Mouse (Mus musculus) adrenal gland, adult 2 months (tissue): ENCODE measurements at regions not wholly inside any gene's neighbourhood (a gene's known extent, or its start where the extent isn't known, plus 50 kb on each side); places are given as distances from the start of the nearest gene placed in this dataset.
"Not testable (repeated sequence)": the region's sequence is repeated elsewhere in the genome, so short reads cannot be mapped to it uniquely, and the experiment has no call there.

Source experiments
- DNase-seq: peaks from one replicate; pipeline ENCODE4 v3.0.0; 2021

DNA sequence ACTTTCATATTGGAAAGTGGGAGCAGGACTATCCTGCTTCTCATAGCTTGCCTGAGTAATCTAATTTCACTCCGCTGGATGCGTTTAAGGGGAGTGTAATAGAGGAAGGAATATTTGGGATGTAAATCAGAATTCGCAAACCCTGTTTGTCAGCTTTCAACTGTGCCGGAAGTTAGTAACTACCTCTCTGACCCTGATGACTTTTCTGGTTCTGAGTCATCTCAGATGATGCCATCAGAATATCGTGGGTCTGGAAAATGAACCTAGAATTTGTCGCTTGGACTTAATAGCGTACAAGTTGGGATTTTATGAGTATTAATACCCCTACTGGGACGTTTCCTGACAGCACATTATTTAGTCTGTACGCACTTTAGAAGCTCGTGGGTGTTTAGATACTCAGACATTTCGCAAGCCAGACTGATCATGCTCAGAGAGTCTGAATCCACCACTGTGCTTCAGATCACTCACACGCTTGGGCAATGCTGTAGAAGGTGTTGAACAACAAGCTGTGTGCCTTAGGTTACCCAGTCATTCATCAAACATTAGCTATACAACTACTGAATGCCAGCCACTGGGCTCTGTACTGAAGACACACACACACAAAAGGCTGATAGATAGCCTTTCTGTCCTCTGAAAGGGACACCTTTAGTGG is 131.1 kb downstream of the Phlda1 start:
- no peak for DNase-seq

DNA sequence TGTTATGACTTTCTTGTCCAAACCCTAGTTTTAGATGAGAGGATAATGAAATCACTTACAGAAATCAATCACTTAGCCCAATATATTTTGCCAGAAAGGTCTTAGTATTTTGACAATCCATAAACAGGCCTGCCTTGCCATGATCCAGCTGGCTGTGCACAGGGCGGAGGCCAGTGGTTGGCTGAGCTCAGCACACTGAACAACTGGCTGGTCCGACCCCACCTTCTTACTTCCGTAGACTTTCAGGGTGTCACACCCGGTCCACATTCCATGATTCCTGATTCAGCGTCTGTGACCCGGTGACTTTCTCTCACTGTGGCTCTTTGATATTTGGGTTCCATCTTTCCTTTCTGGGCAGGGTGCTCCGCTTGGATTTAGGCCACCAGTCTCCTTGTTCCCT is 133.8 kb downstream of the Phlda1 start:
- no peak for DNase-seq

DNA sequence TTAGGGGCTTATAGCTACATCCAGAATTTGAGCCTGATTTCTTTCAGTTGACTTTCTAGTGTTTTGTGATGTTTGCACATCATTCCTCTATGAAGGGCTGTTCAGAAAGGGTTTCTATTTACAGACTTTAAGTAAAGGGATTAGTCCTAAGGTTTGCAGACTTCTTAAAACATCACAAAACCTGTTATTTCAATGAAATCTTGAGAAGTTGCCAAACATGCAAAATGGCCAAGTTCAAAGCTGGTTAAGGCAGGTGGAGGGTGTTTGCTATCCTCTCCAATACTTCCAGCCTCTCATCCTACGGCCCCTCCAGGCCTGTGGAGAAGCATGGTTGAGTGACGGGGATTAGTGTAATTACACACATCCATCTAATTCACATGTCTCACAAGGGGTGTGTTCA is 136.6 kb downstream of the Phlda1 start:
- no peak for DNase-seq

DNA sequence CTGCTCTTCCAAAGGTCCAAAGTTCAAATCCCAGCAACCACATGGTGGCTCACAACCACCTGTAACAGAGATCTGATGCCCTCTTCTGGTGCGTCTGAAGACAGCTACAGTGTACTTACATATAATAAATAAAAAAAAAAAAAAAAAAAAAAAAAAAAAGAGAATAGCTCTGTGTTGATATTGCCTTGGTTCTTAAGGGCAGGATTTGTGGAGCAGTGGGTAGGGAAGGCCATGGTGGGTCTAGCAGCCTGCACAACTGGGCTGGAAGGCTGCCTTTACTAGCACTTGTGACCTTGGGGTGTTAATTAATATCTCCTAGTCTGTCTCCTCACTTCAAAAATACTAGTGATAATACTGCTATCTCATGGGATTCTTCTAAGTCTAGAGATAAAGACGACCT is 147.7 kb downstream of the Phlda1 start:
- not testable (repeated sequence) for DNase-seq

DNA sequence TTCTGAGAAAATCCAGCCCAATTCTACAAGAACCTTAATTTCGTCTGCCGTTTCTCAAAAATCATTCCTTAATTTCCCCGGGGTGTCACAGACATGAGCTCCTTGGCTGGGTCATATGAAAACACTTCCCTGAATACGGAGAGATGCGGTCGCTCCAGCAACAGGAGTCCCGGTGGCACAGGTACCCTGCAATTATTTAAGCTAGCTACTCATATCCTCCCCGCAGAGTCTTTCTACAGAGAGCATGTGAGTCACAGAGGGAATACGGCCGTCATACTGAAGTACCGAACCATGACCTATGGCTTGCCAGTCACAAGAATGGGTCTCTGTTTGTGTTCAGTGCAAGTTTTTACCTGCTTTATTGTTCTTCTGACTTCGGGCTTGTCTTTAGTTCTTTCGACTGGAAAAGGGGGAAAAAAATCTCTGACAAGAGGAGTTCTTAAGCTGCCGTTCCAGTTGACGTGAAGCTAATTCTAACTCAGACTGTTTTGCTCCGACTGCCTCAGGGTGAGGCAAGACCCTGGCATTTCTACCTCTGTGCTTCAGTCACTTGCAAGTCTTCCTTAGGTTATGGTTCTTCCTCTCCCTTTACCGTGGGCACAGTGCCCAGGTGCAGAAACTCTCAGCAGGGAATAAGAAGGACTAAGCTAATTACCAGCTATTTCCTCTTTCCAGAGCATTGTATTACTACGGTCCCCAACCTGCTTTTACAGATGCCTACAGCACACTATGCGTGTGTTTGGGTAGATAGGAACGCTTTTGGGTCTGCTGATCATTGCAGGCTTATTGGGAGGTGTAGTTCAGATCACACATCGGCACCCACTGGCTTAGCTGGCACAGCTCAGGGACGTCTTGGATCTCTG is 148.5 kb downstream of the Phlda1 start:
- DNase-seq, result no peak

DNA sequence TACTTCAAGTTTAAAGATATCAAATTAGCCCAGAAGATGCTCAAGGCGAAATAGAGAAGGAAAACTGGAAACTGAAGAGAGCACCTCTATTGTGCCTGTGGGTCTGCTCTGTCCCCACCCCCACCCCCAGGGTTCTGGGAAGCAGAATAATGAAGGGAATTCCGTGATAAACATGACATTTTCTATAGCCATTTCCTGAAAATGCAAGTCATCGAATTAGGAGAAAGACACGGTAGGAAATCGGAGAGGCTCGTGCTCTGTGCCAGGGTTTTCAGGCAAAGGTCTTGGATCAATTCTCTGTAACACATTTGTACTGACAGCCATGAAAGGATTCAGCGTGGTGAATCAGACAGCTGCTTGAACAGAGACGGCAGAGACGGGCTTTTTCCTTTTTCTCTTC is 152.7 kb downstream of the Phlda1 start:
- DNase-seq, result no peak

DNA sequence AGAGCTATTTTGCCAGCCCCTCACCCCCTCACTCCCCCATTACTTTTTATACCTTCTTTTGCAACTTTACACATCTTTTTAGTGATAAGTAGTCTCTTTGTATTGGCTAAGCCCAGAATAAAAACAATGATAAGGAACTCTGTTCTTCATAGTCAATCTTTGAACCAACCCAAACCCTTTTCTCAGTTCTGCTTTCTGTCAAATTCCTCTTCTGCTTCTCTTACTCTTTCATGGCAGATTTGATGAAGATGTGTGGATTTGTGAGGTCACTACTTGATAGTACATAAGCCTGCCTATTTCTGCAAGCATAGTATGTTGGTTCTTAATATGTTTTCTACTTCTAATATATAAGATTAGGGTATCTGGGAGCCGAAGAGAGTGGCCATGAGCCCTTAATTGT is 156.6 kb downstream of the Phlda1 start:
- no peak for DNase-seq

DNA sequence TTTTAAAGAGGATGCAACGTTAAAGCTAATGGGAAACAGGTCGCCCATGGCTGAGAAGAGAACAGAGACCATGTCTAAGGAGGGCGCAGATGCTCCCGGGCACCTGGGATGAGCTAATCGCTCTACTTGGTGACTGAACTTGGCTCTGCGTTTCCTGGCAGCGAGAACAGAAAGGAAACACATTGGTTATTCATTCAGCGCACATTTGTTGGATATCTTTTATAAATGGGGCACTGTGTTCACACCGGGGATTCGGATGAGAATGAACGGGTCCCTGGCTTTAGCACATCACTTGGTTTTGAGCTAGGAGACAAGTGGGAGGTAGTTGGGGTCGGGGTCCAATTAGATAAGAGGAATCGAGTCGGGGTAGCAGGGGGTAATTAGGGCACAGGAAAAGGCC is 159.7 kb downstream of the Phlda1 start:
- DNase-seq, result no peak

DNA sequence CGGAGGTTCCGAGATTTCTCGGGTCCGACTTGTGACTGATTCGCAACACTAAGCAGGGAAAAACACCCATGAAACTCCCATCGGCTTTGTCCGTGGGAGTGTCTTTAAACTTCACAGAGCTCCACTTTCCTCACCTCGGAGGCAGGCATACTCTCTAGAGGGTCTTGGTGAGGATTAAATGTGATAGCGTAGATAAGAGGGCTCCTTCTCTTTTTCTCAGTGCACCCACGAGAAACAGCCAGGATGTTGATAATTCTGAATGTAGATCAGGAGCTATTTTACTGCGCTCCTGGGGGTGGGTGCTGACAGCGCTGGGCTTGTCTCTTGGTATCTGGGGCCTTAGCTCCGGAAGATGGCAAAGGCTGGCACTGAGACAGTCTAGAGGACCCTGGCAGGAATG is 160.9 kb downstream of the Phlda1 start:
- DNase-seq, result no peak

DNA sequence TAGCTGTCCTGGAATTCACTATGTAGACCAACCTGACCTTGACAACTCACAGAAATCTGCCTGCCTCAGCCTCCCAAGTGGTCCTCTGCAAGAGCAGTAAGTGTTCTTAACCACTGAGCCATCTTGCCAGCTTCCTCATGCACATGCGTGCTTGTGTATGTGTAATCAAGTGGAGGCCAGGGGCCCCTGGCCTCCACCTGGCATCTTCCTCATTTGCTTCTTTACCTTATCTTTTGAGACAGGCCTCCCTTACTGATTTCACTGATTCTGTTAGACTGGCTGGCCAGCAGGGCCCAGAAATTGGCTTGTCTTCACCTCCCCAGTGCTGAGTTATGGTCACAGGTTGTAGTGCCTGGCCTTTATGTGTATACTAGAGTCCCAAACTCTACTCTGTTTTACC is 162.6 kb downstream of the Phlda1 start:
- no peak for DNase-seq

DNA sequence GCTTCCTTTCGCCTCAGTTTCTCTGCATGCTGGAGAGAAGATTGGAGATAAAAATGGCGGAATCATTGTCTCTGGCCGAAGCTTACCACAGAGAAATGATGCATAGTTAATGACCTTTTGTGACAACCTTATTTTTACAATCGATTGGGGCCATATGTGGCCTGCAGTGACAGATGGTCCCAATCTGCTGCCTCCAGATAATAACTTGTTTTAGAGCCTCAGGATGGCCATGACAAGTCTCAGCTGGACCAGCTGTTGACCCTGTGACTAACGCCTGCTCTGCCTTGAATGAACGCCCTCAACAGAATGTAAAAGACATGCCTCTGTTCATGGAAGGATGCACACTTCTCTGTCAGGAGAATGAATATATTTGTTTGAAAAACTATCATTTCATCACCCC is 163.6 kb downstream of the Phlda1 start:
- no peak for DNase-seq

DNA sequence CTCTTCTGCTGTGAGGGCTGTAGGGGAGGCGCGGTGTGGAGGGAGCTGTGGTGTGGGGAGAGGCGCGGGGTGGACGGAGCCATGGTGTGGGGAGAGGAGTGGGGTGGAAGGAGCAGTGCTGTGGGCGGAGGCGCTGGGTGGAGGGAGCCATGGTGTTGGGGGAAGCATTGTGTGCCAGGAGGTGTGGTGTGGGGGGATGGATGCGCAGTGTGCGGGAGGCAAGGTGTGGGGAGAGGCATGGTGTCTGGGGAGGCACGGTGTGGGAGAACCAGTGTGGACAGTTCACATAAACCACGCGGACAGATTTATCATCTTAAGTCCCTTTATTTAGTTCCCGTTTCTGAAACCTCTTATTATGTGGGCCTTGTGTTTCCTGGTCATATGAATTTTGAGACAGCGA is 164.6 kb downstream of the Phlda1 start:
- DNase-seq, result no peak

DNA sequence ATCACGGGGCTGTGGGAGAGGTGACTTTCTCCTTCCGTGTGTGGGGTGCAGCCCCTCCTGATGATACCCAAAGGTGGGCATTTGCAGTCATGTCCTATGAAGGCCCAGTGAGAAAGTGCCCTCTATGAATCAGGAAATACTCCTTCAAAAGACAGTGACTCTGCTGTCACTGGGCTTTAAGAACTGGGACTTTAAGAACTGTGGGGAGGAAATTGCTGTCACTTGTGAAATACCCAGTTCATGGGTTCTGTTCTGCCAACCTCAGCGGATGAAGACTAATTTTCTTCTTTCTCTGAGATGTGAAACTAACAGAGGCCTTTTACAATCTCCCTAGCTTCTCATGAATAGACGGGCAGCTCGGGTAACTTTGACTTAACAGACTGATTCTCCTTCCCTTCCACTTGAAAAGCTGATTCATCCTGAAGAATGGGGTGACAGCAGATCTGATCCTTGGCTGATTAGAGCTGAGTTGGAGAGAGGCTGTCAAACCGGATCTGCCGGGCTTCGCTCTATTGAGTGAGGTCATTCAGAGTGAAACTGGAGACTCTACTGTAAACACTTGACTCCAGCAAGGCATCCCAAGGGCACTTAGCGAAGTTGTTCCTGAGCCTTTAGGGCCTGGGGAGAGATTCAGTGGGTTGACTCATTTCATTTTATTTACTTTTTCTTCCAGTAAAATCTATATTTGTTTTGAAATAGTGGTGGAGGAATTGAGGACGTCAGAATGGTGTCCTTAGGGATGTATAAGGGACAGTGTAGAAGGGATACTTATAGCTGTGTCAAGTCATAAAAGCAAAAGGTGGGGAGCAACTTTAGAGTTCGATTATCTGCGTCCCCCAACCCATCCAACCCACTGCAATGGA is 166.6 kb downstream of the Phlda1 start:
- peak; percentile 45 for DNase-seq

DNA sequence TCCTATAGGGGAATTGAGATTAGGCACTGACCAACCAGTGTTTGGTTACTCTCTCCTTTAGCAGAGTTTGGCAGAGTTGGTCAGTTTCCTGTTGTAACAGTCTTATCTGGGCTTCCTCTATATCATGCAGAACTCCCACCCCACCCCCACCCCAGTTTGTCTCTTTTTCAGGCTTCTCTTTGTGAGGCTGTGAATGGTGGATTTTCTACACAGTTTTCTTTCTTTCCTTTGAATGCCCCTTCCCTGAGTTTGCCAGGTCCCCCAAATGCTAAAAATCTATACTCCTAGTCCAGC is 167.2 kb downstream of the Phlda1 start:
- DNase-seq, result no peak

DNA sequence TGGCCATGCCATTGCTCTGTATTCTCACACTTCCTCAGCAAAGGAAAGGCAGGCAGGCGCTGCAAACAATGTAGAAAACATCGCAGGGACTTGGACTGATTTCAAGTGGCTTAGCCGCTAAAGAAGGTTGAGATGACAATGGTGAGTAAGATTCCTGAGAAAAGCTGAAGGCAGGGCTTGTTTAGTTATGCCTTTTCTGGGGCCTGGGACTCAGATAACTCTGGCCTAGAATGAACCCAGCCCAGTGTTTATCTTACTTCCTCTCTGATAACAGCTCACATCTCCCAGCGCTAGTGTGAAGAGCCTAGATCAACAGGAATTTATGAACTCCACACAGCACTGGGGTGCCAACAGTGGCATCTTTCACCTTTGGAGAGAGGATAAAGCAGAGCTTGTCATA is 170.2 kb downstream of the Phlda1 start:
- DNase-seq, result no peak

DNA sequence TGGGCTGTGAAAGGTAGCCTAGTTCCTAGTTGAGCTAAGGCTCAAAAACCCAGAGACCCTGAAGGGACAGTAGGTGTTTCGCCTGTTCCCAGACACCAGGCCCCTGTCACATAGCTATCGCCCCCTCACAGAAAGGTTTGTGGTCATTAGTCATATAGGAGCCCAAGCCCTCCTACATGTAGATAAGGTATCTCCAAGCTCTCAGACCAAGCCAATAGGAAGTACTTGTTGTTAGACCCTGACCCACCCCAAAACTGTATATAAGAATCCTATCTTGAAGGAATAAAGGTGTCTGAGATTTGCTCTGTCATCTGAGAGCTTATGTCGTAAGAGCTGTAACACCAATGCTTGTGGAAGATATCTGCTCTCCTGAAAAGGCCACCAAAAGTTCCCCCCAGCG is 174.8 kb downstream of the Phlda1 start:
- no peak for DNase-seq

DNA sequence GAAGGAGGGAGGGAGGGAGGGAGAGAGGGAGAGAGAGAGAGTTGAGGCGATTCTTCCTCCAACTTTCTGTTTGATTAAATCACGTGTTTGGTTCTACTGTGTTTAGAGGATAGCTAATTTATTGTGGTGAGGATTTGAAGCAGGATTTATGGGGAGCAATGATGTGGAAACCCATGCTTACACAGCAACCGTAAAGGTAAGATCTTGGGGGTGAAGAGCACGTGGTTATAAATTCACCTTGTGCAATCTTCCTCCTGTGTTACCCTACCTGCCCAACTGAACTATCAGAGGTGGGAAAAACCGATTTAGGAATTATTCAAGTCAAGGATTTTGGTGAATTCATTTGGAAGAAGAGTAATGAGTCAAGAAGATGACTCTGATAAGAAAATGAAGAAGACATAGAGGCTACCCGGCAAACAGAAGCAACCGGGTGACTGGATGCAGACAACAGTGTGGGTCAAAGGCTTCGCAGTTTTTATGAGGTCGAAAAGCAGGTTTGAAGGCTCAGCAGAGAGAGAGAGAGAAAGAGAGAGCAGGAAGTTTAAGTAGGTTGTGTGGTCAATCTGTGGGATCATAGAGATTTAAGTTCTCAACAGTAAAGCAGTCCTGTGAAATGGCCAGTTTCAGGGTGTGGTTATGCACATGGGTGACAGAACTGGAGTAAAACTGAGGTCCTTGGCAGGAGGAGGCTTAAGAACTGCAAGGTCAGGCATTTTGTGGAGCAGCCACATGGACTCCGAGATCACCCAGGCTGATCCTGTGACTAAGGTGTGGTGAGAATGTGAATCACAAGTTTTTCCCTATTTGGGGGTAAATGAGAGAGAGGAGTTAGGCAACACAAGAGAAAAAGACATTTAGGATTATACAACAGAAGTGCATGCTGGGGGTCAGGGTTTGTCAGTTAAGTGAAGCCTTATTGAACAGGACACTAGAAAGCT is 178.6 kb downstream of the Phlda1 start:
- no peak for DNase-seq

DNA sequence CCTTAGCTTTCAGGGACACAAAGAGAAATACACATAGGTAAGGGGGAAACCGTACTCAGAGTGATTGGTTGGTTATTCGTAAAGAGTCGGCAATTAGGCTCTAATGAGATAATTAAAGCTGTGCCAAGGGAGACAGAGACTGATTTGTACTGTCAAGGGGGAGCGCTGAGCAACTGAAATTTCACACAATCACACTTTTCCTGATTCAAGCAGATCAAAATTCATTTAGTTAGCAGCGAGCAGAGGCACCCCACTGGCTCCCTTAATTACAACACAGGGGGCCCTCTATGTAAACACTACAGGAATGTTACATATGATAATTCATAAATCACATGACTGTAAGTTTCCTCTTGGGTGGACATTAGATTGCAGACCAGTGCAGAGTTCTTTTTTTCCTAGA is 180.5 kb downstream of the Phlda1 start:
- no peak for DNase-seq

DNA sequence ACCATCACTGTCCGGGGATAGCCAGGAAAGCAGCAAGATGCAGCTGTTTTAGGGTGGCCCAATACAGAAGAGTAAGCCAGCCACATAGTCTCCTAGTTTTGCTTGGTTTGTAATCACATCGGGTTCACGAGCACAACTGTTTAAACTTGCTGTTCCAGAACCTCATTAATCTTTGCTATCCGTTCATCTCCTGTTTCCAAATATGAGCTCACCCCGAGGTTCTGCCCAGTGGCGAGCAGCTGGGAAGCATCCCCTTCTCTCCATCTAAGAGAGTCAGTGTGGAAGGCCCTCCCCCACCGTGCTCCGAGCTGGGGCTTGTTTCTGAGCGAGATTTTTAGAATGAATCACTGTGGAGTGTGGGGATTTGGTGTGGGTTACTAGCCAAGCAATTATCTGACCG is 183.5 kb downstream of the Phlda1 start:
- peak; percentile 26 for DNase-seq

DNA sequence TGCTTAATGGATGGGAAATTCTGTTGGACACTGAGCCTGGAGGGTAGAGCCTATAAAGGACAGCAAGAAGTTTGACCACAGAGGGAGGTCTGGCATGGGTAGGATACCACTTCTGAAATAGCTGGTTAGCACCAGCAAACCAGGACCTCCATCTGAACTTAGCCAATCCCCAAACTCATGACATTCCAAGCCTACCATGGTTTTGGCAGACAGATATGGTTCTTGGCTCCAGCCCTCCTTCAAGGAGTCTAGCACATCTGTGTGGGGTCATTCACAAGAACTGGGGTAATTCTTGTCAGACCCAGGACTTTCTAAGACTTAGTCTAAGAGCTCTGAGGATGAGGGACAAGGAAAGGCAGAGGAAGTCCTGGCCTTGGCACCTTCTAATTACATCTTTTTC is 187.7 kb downstream of the Phlda1 start:
- no peak for DNase-seq

DNA sequence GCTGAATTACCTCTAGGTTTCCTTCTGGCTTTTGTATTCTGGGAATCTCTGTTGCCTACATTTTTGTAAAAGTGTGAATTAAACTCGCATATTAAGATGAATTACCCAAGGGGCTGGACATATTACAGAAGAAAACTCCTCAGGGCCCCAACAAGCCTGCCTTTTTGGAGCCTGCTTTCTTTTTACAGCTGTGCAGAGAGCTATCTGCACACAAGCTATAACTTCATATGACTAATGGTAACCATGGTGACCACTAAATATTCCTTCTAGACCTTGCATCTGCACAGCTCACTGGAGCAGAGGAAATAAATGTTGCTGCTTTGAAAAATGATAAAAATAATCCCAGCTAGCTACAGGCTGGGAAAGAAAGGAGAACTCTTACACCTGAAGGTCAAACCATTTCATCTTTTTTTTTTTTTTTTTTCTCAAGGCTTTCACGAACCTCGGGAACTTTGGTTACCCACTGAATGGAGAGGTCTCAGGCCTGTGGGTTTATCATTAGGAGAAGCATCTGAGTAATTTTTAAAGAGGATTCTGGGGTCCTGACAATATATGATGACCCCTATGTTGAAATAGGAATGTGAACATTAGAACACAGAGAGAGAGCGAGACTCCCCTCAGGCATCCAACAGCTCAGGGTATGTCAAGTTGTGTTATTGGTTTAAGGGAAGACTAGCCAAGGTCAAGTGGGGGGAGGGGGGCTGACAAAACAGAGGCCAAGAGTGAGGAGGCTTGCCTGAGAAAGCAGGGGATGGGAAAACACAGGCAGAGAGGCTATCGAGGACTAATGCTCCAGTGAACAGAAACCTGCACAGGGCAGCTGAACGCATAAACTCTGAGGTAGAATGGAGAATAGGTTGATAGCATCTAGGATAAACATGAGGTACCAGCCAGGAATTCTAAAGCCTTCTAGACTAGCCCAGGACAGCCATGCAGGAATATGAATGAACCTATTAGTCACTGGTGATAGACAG is 188.4 kb downstream of the Phlda1 start:
- DNase-seq, result no peak
